Comparison of ENCODE assay signal across 11 mouse cellular contexts in the genomic region with DNA sequence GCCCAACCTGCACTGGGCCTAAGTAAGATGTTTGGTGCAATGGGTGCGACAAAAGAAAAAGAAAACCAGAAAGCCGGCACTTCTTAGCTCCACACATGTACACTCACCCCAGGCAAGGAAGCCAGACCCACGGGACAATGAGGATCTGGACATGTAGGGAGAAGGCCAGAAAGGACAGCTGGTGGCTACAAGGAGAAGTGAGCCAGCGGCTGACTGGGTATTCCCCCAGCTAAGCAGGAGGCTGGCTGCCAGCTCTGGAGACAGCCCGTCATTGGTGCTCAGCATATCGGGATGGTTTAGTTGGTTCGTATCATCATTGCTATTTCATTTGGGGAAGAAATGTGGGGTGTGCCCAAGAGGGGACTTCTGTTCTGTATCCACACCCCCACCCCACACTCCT.
DNase-seq lines count a peak whose midpoint lies in the region; ATAC-seq lines count a peak whose summit lies in the region.
"Had no signal": no experiment of that assay in that cellular context is flagged by ENCODE, and none has a peak within 500 bp of the region (broad histone marks: within the 10 kb centered on the region; RNA-seq: fewer than 3 reads in every experiment).

No protein-coding gene starts in this region.

- WGBS in limb, embryonic 13.5 days, result 60% methylated on average over 7 of the region's 7 CpGs
- 77% methylated on average over 7 of the region's 7 CpGs for WGBS in liver, embryonic 12.5 days (ENCODE audit: insufficient replicate concordance)

- no peaks in the 10 kb centered on the region for H3K9me3 ChIP-seq in limb, embryonic 13.5 days
- H3K9me3 ChIP-seq in liver, embryonic 12.5 days (replicated peaks), result no peaks in the 10 kb centered on the region
- H3K9me3 ChIP-seq: liver, embryonic 13.5 days; midbrain, embryonic 13.5 days had no signal

- no peak overlapping the region for H3K4me3 ChIP-seq in limb, embryonic 13.5 days
- H3K4me3 ChIP-seq in liver, embryonic 12.5 days, result no peak overlapping the region
- H3K4me3 ChIP-seq: layer of hippocampus, adult 2 months; liver, embryonic 13.5 days; midbrain, embryonic 13.5 days had no signal

- H3K4me2 ChIP-seq in limb, embryonic 13.5 days (replicated peaks), result no peak overlapping the region; the same call in 1 of the 2 replicates
- H3K4me2 ChIP-seq in liver, embryonic 12.5 days, result no peak overlapping the region
- H3K4me2 ChIP-seq: liver, embryonic 13.5 days; midbrain, embryonic 13.5 days had no signal

- no peak overlapping the region for H3K9ac ChIP-seq in limb, embryonic 13.5 days
- H3K9ac ChIP-seq in liver, embryonic 12.5 days, result no peak overlapping the region
- H3K9ac ChIP-seq: liver, embryonic 13.5 days; midbrain, embryonic 13.5 days had no signal

- intact Hi-C loops in left cerebral cortex, postnatal 4 days (cut with DNase I), result no loop called here
- intact Hi-C loops in left cerebral cortex, postnatal 14 days (cut with DNase I), result no loop called here

- H3K27ac ChIP-seq in limb, embryonic 13.5 days, result no peak overlapping the region
- no peak overlapping the region for H3K27ac ChIP-seq in liver, embryonic 12.5 days
- H3K27ac ChIP-seq: layer of hippocampus, adult 2 months; liver, embryonic 13.5 days; midbrain, embryonic 13.5 days had no signal

- no peaks in the 10 kb centered on the region; the same call in 1 of the 2 replicates for H3K27me3 ChIP-seq in limb, embryonic 13.5 days
- H3K27me3 ChIP-seq in liver, embryonic 12.5 days (replicated peaks), result no peaks in the 10 kb centered on the region
- H3K27me3 ChIP-seq: liver, embryonic 13.5 days; midbrain, embryonic 13.5 days had no signal

- H3K36me3 ChIP-seq in limb, embryonic 13.5 days, result no peaks in the 10 kb centered on the region
- H3K36me3 ChIP-seq in liver, embryonic 12.5 days, result no peaks in the 10 kb centered on the region
- H3K36me3 ChIP-seq: liver, embryonic 13.5 days; midbrain, embryonic 13.5 days had no signal

- peak; percentile 7; the same call in 1 of the 2 replicates for ATAC-seq in limb, embryonic 13.5 days (ENCODE audit: low FRiP score, low read depth)
- ATAC-seq in liver, embryonic 12.5 days, result no peak
- ATAC-seq: intestine, postnatal 0 days; midbrain, embryonic 13.5 days had no signal

- H3K4me1 ChIP-seq in limb, embryonic 13.5 days, result peaks cover 43% of the 10 kb centered on the region
- H3K4me1 ChIP-seq in liver, embryonic 12.5 days, result no peaks in the 10 kb centered on the region
- H3K4me1 ChIP-seq: liver, embryonic 13.5 days had no signal

- peak; percentile 84 for DNase-seq in left cerebral cortex, postnatal 4 days
- DNase-seq in left cerebral cortex, postnatal 14 days (ENCODE audit: low spot score in 2 of 2), result no peak
- peak; percentile 20 for DNase-seq in cerebellum, adult 9-11 months
- peak; percentile 75 for DNase-seq in gastrocnemius, postnatal 10 days
- DNase-seq in thymus, adult 18-20 months, result no peak
- DNase-seq: liver, embryonic 13.5 days had no signal

Comparison
In these comparisons a context has a peak if more than half of its experiments do, and no peak if none do; other contexts are left out.
1. DNase-seq: peak in left cerebral cortex, postnatal 4 days (single experiment), cerebellum, adult 9-11 months (single experiment) and gastrocnemius, postnatal 10 days (single experiment); none in left cerebral cortex, postnatal 14 days (0 of 2) and thymus, adult 18-20 months (0 of 2).